Mouse (Mus musculus): Measurements from ENCODE around the gene Ubox5. TPM values are rescaled to one million over a fixed set of nuclear protein-coding genes. Genes with fewer than 3 reads are reported as not detected.
A peak's percentile ranks its signal among the peaks of the same experiment; 100 is the strongest.
"Not testable (repeated sequence)": the region's sequence is repeated elsewhere in the genome, so short reads cannot be mapped to it uniquely, and the experiment has no call there.

The Ubox5 gene
- polyA plus RNA-seq (2017; shearing (Covaris generic)), result 10 to 100 TPM in 1 of 2 experiments, 1 to 10 TPM in 1; 8.4 to 14.8 TPM

GRCm38 (mm10) chr2:130629839-130630203, at the start of gene Ubox5, which contains the start of gene Fastkd5:
Ubox5 (minus strand) TSS chr2:130630038.
Fastkd5 (minus strand) TSS chr2:130630027.
- peak; percentile 93 for ATAC-seq

GRCm38 (mm10) chr2:130679154-130679553, 49.3 kb upstream of the Ubox5 start:
- no peak for ATAC-seq

- ATAC-seq, result no peak
Measured at GRCm38 (mm10) chr2:130677211-130677610, 47.4 kb upstream of the Ubox5 start.

GRCm38 (mm10) chr2:130667559-130667958, 37.7 kb upstream of the Ubox5 start, which contains the start of gene Itpa:
Itpa (plus strand) TSS chr2:130667610.
- ATAC-seq, result peak; percentile 80

- ATAC-seq, result peak; percentile 81
Measured at GRCm38 (mm10) chr2:130664102-130664701, 34.4 kb upstream of the Ubox5 start, which contains the start of gene Ddrgk1. Ddrgk1 (minus strand) TSS chr2:130664659.

- no peak for ATAC-seq
Measured at GRCm38 (mm10) chr2:130663342-130663741, 33.5 kb upstream of the Ubox5 start.

- no peak for ATAC-seq
Measured at GRCm38 (mm10) chr2:130658530-130658929, 28.7 kb upstream of the Ubox5 start.

GRCm38 (mm10) chr2:130657541-130657940, 27.7 kb upstream of the Ubox5 start:
- ATAC-seq, result no peak

GRCm38 (mm10) chr2:130656536-130656935, 26.7 kb upstream of the Ubox5 start:
- ATAC-seq, result no peak

- no peak for ATAC-seq
Measured at GRCm38 (mm10) chr2:130655660-130656339, 26.0 kb upstream of the Ubox5 start.

- no peak for ATAC-seq
Measured at GRCm38 (mm10) chr2:130653760-130654159, 23.9 kb upstream of the Ubox5 start.

- no peak for ATAC-seq
Measured at GRCm38 (mm10) chr2:130653303-130653702, 23.5 kb upstream of the Ubox5 start.

- not testable (repeated sequence) for ATAC-seq
Measured at GRCm38 (mm10) chr2:130649028-130649427, 19.2 kb upstream of the Ubox5 start.

- no peak for ATAC-seq
Measured at GRCm38 (mm10) chr2:130645198-130645597, 15.4 kb upstream of the Ubox5 start.

GRCm38 (mm10) chr2:130642684-130643369, 13.0 kb upstream of the Ubox5 start, which contains the start of gene Lzts3:
Lzts3 (minus strand) TSS chr2:130642803.
- peak; percentile 91 for ATAC-seq

- peak; percentile 56 for ATAC-seq
Measured at GRCm38 (mm10) chr2:130642197-130642660, 12.4 kb upstream of the Ubox5 start.

- ATAC-seq, result no peak
Measured at GRCm38 (mm10) chr2:130641351-130642025, 11.7 kb upstream of the Ubox5 start.

- no peak for ATAC-seq
Measured at GRCm38 (mm10) chr2:130639276-130639675, 9.4 kb upstream of the Ubox5 start.

GRCm38 (mm10) chr2:130638101-130638611, 8.3 kb upstream of the Ubox5 start:
- ATAC-seq, result no peak

- ATAC-seq, result no peak
Measured at GRCm38 (mm10) chr2:130635847-130636246, 6.0 kb upstream of the Ubox5 start.

- ATAC-seq, result peak; percentile 19
Measured at GRCm38 (mm10) chr2:130634739-130635411, 5.0 kb upstream of the Ubox5 start.

Measured in CD4-positive, CD25-positive, alpha-beta regulatory T cell, adult 4 months (primary cell).